Mouse (Mus musculus) testis, adult 2 months (tissue): Measurements from ENCODE around the gene 0610009B22Rik. TPM values are rescaled to one million over a fixed set of nuclear protein-coding genes. Genes with fewer than 3 reads are reported as not detected.
"Not testable (repeated sequence)": the region's sequence is repeated elsewhere in the genome, so short reads cannot be mapped to it uniquely, and the experiment has no call there.

ENCODE experiments used
- H3K27ac ChIP-seq: fragments of 200-500 bp; 2 replicates; pipeline ENCODE4 v1.5.1; 2012; ENCODE audit warnings: low read depth, low read length; ENCODE audit not compliant: control insufficient read depth, insufficient read depth
- H3K27me3 ChIP-seq: fragments of 200-500 bp; 2 replicates; pipeline ENCODE4 v1.6.1; 2012; ENCODE audit warnings: mild to moderate bottlenecking, low read length, moderate library complexity; ENCODE audit not compliant: control insufficient read depth, insufficient read depth
- H3K36me3 ChIP-seq: fragments of 200-500 bp; 2 replicates; pipeline ENCODE4 v1.6.1; 2012; ENCODE audit warnings: mild to moderate bottlenecking, low read length; ENCODE audit not compliant: control insufficient read depth, insufficient read depth
- H3K4me1 ChIP-seq: fragments of 200-500 bp; 2 replicates; pipeline ENCODE4 v1.6.1; 2012; ENCODE audit warnings: low read length; ENCODE audit not compliant: control insufficient read depth, insufficient read depth
- H3K4me3 ChIP-seq: fragments of 200-500 bp; 2 replicates; pipeline ENCODE4 v1.5.1; 2012; ENCODE audit warnings: low read depth, mild to moderate bottlenecking, low read length, moderate library complexity, mixed read lengths; ENCODE audit not compliant: control insufficient read depth
- CTCF ChIP-seq: fragments of 200-500 bp; IDR thresholded peaks from 2 replicates; pipeline ENCODE4 v1.5.1; 2012; ENCODE audit warnings: low read depth, mild to moderate bottlenecking, inconsistent platforms, low read length, moderate library complexity; ENCODE audit not compliant: control insufficient read depth, insufficient read depth, insufficient replicate concordance
- POLR2A ChIP-seq: fragments of 200-500 bp; IDR thresholded peaks from 2 replicates; pipeline ENCODE4 v1.6.1; 2012; ENCODE audit warnings: low read depth, mild to moderate bottlenecking, inconsistent platforms, low read length, moderate library complexity; ENCODE audit not compliant: control insufficient read depth
- polyA plus RNA-seq: library from polyadenylated mRNA; depleted of rRNA; stranded (reverse); fragments of >200 nt; gene quantifications from 2 replicates; pipeline ENCODE4 v1.2.3, GENCODE M21; 2012

Gene 0610009B22Rik
- polyA plus RNA-seq, 1 experiment: 43.3 TPM

- TF ChIP-seq POLR2A: no peak
- no peak for TF ChIP-seq CTCF
- no peaks in the 10 kb centered on the region for H3K4me1 ChIP-seq
- no peak overlapping the region for H3K27ac ChIP-seq
- H3K4me3 ChIP-seq: no peak overlapping the region
- H3K36me3 ChIP-seq: no peaks in the 10 kb centered on the region
- no peaks in the 10 kb centered on the region for H3K27me3 ChIP-seq
Measured at GRCm38 (mm10) chr11:51675386-51675785, 13.3 kb downstream of the 0610009B22Rik start.

- no peaks in the 10 kb centered on the region for H3K27me3 ChIP-seq
- H3K4me3 ChIP-seq: no peak overlapping the region
- no peak overlapping the region for H3K27ac ChIP-seq
- no peaks in the 10 kb centered on the region for H3K4me1 ChIP-seq
- no peaks in the 10 kb centered on the region for H3K36me3 ChIP-seq
- TF ChIP-seq POLR2A (no peak), CTCF (no peak)
Measured at GRCm38 (mm10) chr11:51673291-51673690, 15.4 kb downstream of the 0610009B22Rik start.

GRCm38 (mm10) chr11:51671376-51671775, 17.3 kb downstream of the 0610009B22Rik start:
- Histone ChIP-seq H3K36me3 (no peaks in the 10 kb centered on the region), H3K4me1 (no peaks in the 10 kb centered on the region), H3K27ac (no peak overlapping the region), H3K27me3 (no peaks in the 10 kb centered on the region), H3K4me3 (no peak overlapping the region)
- TF ChIP-seq POLR2A: no peak

- Histone ChIP-seq H3K36me3 (no peaks in the 10 kb centered on the region), H3K4me3 (no peak overlapping the region), H3K4me1 (no peaks in the 10 kb centered on the region), H3K27me3 (no peaks in the 10 kb centered on the region), H3K27ac (no peak overlapping the region)
- TF ChIP-seq POLR2A: no peak
- no peak for TF ChIP-seq CTCF
Measured at GRCm38 (mm10) chr11:51670846-51671245, 17.8 kb downstream of the 0610009B22Rik start.

- not testable (repeated sequence) for H3K27ac ChIP-seq, H3K36me3 ChIP-seq, H3K4me3 ChIP-seq, H3K27me3 ChIP-seq, H3K4me1 ChIP-seq
Measured at GRCm38 (mm10) chr11:51664747-51665146, 23.9 kb downstream of the 0610009B22Rik start.

- no peaks in the 10 kb centered on the region for H3K36me3 ChIP-seq
- H3K4me1 ChIP-seq: no peaks in the 10 kb centered on the region
- no peak for TF ChIP-seq CTCF
- no peak for TF ChIP-seq POLR2A
- no peak overlapping the region for H3K27ac ChIP-seq
- no peaks in the 10 kb centered on the region for H3K27me3 ChIP-seq
- no peak overlapping the region for H3K4me3 ChIP-seq
Measured at GRCm38 (mm10) chr11:51662632-51663031, 26.0 kb downstream of the 0610009B22Rik start.

GRCm38 (mm10) chr11:51661867-51662365, 26.8 kb downstream of the 0610009B22Rik start:
- no peaks in the 10 kb centered on the region for H3K27me3 ChIP-seq
- no peaks in the 10 kb centered on the region for H3K4me1 ChIP-seq
- H3K36me3 ChIP-seq: no peaks in the 10 kb centered on the region
- TF ChIP-seq CTCF: no peak
- no peak for TF ChIP-seq POLR2A
- no peak overlapping the region for H3K27ac ChIP-seq
- no peak overlapping the region for H3K4me3 ChIP-seq

GRCm38 (mm10) chr11:51658705-51659104, 30.0 kb downstream of the 0610009B22Rik start:
- no peaks in the 10 kb centered on the region for H3K4me1 ChIP-seq
- no peak overlapping the region for H3K27ac ChIP-seq
- no peak for TF ChIP-seq POLR2A
- TF ChIP-seq CTCF: no peak
- H3K27me3 ChIP-seq: no peaks in the 10 kb centered on the region
- no peaks in the 10 kb centered on the region for H3K36me3 ChIP-seq
- H3K4me3 ChIP-seq: no peak overlapping the region
